Mouse (Mus musculus) ZHBTc4 (cell line): ENCODE measurements at regions not wholly inside any gene's neighbourhood (a gene's known extent, or its start where the extent isn't known, plus 50 kb on each side); places are given as distances from the start of the nearest gene placed in this dataset.

Experiments used
- DNase-seq: peaks from one replicate; pipeline ENCODE4 v3.0.0-alpha.2; 2011; ENCODE audit warnings: low read depth, low spot score

DNA sequence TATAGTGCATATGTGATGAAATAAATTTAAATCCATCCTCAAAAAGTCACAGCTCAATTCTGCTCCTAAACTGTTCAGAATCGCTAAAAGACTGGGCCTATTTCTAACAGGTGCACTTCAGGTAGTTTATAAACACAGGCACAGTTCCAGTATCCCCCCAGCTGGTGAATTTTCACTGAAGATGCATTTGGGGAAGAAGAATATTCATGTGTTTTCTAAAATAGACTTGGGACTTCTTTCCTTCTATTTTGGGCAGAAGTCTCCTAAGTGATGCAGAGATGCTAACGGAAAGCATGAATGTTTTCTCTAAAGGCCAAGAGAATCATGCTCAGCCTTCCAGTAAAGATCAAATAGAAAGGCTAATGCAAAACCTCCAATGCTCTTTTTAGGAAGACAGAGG is 660.9 kb upstream of the Dpp10 start:
- no peak for DNase-seq

DNA sequence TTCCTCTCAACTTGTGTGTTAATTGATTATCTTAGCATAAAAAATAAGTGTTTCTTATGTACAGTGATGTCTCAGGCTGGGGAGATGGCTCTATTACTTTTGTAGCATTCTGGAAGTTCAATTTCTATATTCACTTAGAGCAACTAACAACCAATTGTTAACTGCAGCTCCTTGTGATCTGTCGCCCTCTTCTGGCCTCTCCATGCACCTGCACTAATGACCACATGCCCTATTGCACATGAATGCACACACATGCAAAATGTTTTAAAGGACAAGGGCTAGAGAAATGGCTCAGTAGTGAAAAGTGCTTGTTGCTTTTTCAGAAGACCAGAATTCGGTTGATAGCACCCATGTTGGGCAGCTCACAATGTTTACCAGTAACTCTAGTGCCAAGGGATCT is 629.1 kb upstream of the Dpp10 start:
- peak; percentile 54 for DNase-seq

DNA sequence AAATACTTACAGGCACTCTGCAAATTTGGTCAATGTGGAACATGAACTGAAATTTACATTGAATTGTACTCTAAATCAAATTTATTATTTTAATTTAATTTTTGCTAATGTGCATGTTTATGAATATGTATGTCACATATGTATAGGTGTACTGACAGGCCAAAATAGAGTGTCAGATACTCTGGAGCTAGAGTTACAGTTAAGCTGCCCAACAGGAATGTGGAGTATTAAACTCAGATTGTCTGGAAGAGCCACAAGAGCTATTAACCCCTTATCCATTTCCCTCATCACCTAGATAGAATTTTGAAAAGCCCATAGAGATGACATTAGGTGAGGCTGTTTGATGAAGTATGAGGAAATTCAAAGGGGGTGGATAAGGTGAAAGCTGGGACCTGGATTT is 607.5 kb upstream of the Dpp10 start:
- DNase-seq, result no peak

DNA sequence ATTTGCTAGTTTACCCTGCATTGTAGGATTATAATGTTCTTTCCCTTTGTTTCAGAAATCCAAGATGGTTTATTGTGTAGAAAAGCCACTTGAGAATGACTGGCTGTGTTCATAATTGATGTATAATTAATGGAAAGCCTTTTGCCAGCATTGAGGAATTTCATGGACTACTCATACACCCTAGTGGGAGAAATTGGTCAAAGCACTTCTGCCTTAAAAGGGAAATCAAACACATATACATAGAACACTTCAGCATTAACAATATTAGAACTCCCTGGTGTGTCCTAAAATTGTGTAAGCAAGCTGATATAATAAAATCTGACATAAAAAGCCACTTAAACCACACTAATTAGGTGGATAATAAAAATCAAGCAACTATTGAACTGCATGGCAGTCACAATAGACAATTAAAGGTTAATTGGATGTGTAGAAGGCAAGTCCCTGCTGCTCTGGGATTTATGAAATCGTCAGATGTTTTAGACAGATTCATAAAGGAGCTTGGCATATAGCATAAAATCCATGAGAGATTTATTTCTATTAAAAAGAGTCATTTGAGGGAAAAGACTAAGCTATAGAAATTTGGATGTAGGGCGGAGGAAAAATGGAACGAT is 607.0 kb upstream of the Dpp10 start:
- no peak for DNase-seq

DNA sequence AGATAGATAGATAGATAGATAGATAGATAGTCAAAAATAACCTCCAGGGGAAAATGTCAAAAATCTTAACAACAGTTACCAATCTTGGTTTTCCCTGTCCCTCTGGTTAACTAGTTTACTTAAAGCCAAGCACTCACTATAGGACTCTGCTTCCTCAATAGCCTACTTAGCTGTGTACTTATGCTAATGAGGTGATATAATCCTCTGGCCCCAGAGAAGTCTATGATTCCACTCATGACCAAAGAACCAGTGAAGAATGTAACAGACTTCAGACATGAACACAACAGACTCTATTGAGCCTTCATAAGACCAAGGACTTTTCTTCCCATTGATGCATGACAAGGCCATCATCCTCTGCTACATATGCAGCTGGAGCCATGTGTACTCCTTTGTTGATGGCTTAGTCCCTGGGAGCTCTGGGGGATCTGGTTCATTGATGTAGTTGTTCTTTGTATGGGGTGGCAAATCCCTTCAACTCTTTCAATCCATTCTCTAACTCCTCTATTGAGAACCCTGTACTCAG is 589.9 kb upstream of the Dpp10 start:
- no peak for DNase-seq

DNA sequence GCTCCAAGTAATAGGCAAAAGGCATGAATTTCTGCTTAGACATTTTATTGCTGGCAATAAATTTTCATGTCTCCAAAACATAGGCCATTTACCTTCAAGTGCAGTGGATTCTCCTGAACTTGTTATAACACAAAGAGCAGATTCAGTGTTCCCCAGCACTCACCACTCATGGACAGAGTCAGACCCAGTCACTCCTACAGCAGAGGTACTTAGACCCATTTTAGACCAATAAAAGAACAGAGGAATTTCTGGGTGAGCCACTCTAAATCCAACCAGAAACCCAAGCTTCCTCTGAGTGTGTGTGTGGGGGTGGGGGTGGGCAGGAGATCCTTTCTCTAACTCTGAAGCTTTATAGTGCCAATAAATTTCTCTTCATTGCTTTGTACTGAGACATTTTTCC is 584.7 kb upstream of the Dpp10 start:
- DNase-seq, result no peak

DNA sequence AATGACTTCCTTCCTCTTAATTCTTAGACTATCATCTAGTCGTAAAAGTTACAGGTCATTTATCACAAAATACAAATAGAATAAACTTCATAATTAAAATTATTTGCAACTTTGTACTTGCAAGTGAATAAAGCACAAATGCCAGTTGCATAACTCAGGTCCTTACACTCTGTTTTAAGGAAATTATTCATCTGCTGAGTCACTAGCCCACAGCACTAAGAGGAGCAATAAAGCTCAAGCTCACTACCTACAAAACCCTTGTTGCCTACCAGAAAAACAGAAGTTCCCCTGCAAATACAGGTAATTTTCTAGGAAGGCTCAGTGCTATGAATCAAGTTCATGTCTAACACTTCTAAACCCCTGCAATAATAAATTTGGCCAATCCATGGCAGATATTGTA is 539.3 kb upstream of the Dpp10 start:
- DNase-seq, result no peak
